Mouse (Mus musculus): ENCODE data around the gene Psmc3. TPM values are rescaled to one million over a fixed set of nuclear protein-coding genes. Genes with fewer than 3 reads are reported as not detected.

Psmc3 gene
- polyA plus RNA-seq, 1 experiment from 2014 or later: 282 TPM

DNA sequence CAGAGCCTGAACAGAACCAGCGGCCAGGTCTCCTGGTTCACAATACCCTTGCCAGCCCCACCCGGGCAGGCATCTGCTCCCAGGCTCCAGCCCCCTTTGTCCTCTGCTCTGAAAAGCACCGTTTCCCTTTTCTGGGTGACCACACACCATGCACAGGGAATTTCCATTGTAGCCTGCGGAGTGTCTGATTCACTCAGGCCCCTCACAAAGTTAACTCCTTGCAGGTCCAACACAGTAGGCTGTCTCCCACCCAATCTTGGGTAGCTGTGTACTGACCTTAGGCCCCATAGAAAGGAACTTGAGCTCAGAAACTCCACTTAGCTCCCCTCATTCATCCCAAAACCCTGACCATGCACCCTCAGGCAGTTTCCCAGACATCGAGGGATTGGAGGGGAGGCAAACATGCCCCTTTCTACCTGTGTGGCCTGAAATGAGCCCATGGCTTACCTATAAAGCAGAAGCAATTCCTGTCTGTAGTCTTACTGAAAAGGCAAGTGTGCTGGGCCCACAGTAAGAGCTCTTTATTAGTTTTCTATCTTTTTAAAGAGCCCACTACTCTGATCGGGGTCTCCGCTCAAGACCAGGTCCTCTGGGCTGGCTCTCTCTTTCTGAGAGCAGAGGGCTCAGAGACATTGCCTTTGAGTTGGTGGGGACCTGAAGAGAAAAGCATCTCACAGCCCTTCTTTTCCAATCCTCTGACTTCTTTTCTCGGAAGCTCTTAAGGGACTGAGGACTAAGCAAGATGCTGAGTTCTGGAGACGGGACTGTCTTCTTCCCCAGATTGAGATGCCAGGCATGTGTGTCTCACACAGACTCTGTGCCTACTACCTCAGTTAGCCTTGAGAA, 32.8 kb downstream of the Psmc3 start:
- H3K4me3 ChIP-seq: no peak overlapping the region
- H3K27me3 ChIP-seq: no peaks in the 10 kb centered on the region
- no peaks in the 10 kb centered on the region for H3K9me3 ChIP-seq (replicated peaks)
- no peaks in the 10 kb centered on the region for H3K4me1 ChIP-seq
- H3K4me2 ChIP-seq (replicated peaks): no peak overlapping the region
- H3K27ac ChIP-seq: no peak overlapping the region
- ATAC-seq (ENCODE audit: low FRiP score): no peak
- no peaks in the 10 kb centered on the region for H3K36me3 ChIP-seq
- WGBS: 57% methylated on average over 9 of the region's 9 CpGs
- H3K9ac ChIP-seq: no peak overlapping the region

DNA sequence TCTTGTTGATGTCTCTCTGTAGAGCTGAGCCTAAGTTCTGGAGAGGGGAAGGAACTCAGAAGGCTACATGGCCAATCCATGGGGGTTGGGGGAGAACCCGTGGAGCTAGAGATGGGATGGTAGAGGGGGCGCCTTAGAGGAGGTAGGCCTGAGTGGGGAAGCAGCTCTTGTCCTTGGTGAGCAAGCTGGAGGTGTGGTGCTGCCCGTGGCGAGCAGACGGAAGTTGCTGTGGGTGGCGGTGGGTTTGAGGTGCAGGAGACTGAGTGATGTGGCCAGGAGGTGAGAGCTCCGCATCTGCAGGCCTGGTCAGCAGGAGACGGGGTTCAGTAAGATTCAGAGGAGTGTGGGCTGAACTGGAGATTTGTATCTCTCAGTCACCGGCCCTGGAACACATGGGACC, 33.6 kb downstream of the Psmc3 start:
- Histone ChIP-seq H3K9ac (no peak overlapping the region), H3K9me3 (replicated peaks) (no peaks in the 10 kb centered on the region), H3K27ac (no peak overlapping the region), H3K27me3 (no peaks in the 10 kb centered on the region), H3K4me2 (replicated peaks) (no peak overlapping the region), H3K4me3 (no peak overlapping the region), H3K36me3 (no peaks in the 10 kb centered on the region), H3K4me1 (no peaks in the 10 kb centered on the region)
- WGBS: 88% methylated on average over 9 of the region's 9 CpGs
- no peak for ATAC-seq (ENCODE audit: low FRiP score)

DNA sequence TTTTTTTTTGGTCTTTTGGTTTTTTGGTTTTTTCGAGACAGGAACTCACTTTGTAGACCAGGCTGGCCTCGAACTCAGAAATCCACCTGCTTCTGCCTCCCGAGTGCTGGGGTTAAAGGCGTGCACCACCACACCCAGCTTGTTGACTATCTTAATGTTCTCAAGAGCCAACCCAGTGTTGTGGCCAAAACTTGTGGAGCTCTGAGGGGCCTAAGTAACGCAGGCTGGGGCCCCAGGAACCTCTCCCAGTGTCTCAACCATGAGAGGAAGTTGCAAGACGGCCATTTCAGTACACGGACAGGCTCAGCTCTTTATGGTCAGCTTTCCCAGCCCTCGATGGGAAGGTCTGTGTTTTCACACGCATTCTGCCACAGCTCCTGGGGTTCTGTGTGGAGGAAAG, 35.2 kb downstream of the Psmc3 start:
- H3K9ac ChIP-seq: no peak overlapping the region
- no peak overlapping the region for H3K4me2 ChIP-seq (replicated peaks)
- H3K27me3 ChIP-seq: no peaks in the 10 kb centered on the region
- H3K4me1 ChIP-seq: no peaks in the 10 kb centered on the region
- H3K4me3 ChIP-seq: no peak overlapping the region
- ATAC-seq (ENCODE audit: low FRiP score): no peak
- H3K27ac ChIP-seq: no peak overlapping the region
- 83% methylated on average over 9 of the region's 9 CpGs for WGBS
- H3K36me3 ChIP-seq: no peaks in the 10 kb centered on the region
- no peaks in the 10 kb centered on the region for H3K9me3 ChIP-seq (replicated peaks)

DNA sequence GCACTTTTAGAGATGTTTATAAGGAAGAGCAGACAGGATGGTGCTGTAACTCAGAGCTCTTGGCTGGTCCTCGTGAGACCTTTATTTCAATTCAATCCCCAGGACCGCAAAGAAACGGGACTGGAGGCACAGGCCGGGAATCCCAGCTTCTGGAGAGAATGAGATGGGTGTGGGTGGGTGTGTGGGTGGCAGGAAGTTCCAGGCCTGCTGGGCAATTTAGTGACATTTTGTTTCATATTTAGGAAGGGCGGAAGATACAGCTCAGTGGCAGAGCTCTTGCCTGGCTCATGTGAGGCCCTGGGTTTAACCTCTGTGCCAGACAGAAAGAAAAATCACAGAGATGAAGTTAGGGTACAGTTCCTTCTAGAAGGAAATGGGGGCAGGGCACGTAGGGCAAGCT, 36.4 kb downstream of the Psmc3 start:
- H3K9me3 ChIP-seq (replicated peaks): no peaks in the 10 kb centered on the region
- H3K4me3 ChIP-seq: no peak overlapping the region
- no peaks in the 10 kb centered on the region for H3K36me3 ChIP-seq
- no peak overlapping the region for H3K27ac ChIP-seq
- 84% methylated on average over 6 of the region's 6 CpGs for WGBS
- H3K4me2 ChIP-seq (replicated peaks): no peak overlapping the region
- no peaks in the 10 kb centered on the region for H3K27me3 ChIP-seq
- ATAC-seq (ENCODE audit: low FRiP score): no peak
- no peak overlapping the region for H3K9ac ChIP-seq
- no peaks in the 10 kb centered on the region for H3K4me1 ChIP-seq

DNA sequence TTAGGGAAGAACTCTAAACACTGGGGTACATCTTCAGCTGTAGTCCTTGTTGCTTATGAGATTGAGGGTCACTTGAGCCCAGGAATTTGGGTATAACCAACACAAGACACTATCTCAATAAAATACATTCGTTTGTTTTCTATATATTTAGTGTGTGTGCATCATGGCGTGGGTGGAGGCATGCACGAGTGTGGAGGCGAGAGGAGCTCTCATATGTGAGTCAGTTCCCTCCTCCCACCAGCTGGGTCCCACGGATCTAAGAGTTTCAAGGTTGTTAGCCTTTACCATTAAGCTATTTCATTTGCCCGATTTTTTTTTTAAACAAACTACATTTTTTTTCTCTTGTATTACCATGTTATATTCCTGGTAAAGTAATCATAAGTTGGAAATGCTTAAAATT, 37.0 kb downstream of the Psmc3 start:
- ATAC-seq (ENCODE audit: low FRiP score): no peak
- H3K36me3 ChIP-seq: no peaks in the 10 kb centered on the region
- H3K9ac ChIP-seq: no peak overlapping the region
- 76% methylated on average over 6 of the region's 6 CpGs for WGBS
- H3K4me3 ChIP-seq: no peak overlapping the region
- H3K4me1 ChIP-seq: no peaks in the 10 kb centered on the region
- no peak overlapping the region for H3K4me2 ChIP-seq (replicated peaks)
- H3K27ac ChIP-seq: no peak overlapping the region
- H3K27me3 ChIP-seq: no peaks in the 10 kb centered on the region
- no peaks in the 10 kb centered on the region for H3K9me3 ChIP-seq (replicated peaks)

DNA sequence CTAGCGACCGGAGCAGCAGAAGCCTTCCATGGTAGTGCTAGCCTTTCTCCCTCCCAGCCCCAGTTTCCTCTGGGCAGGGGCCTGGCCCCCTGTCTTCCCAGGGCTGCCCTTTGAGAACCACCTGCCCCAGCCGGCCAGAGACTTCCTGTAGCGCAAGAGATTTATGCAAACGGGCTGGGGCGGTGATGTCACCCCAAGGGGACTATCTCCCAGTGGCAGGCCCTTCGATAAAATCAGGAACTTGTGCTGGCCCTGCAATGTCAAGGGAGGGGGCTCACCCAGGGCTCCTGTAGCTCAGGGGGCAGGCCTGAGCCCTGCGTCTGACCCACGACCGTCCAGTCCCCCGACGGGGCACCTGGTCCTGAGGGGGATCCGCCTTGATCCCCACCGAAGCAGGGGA, 42.7 kb downstream of the Psmc3 start:
- Histone ChIP-seq H3K9me3 (replicated peaks) (no peaks in the 10 kb centered on the region), H3K27ac (no peak overlapping the region), H3K36me3 (no peaks in the 10 kb centered on the region), H3K4me2 (replicated peaks) (no peak overlapping the region), H3K27me3 (no peaks in the 10 kb centered on the region), H3K9ac (no peak overlapping the region), H3K4me3 (no peak overlapping the region), H3K4me1 (no peaks in the 10 kb centered on the region)
- no peak for ATAC-seq (ENCODE audit: low FRiP score)
- WGBS: 72% methylated on average over 14 of the region's 14 CpGs

DNA sequence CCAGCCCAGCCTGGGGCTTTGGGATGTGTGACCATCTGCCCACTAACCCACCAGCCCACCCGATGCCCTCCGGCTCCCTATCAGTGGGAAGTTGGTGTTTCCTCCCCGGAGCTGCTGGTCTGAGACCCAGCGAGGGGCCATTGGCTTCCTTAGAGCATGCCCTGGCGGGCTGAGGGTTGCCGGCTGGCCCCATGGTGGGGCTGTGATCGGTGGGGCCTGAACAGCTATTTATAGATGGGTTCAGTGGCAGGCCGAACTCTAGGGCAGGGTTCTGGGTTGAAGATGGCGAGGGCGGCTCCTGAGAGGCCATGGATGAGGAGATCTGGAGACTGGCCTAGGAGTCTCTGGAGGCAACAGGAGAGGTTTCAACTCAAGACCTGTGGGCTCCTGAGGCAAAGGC, 43.2 kb downstream of the Psmc3 start:
- Histone ChIP-seq H3K4me2 (replicated peaks) (no peak overlapping the region), H3K36me3 (no peaks in the 10 kb centered on the region), H3K4me1 (no peaks in the 10 kb centered on the region), H3K9me3 (replicated peaks) (no peaks in the 10 kb centered on the region), H3K4me3 (no peak overlapping the region), H3K27ac (no peak overlapping the region), H3K27me3 (no peaks in the 10 kb centered on the region), H3K9ac (no peak overlapping the region)
- no peak for ATAC-seq (ENCODE audit: low FRiP score)
- WGBS: 80% methylated on average over 10 of the region's 10 CpGs

DNA sequence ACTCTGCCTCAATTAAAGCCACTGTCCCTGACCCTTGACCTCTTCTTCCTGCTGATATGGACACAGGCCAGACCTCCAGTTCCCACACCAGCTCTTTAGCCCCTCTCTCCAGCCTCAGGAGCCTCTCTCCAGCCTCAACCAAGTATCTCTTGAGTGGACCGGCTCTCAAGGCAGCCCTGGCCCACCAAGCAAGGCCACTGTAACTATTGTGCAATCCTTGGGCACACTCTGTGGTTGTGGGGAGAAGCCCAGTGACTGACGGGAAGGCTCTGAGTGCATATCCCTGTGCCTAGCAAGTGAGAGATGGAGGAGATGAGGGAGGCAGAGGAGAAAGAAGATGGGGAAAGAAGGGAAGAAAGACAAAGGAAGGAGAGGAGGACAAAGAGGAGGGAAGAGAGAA, 44.3 kb downstream of the Psmc3 start:
- Histone ChIP-seq H3K27ac (no peak overlapping the region), H3K9me3 (replicated peaks) (no peaks in the 10 kb centered on the region), H3K4me2 (replicated peaks) (no peak overlapping the region), H3K4me1 (no peaks in the 10 kb centered on the region), H3K9ac (no peak overlapping the region), H3K27me3 (no peaks in the 10 kb centered on the region), H3K4me3 (no peak overlapping the region), H3K36me3 (no peaks in the 10 kb centered on the region)
- 87% methylated on average over 2 of the region's 2 CpGs for WGBS
- ATAC-seq (ENCODE audit: low FRiP score): no peak

DNA sequence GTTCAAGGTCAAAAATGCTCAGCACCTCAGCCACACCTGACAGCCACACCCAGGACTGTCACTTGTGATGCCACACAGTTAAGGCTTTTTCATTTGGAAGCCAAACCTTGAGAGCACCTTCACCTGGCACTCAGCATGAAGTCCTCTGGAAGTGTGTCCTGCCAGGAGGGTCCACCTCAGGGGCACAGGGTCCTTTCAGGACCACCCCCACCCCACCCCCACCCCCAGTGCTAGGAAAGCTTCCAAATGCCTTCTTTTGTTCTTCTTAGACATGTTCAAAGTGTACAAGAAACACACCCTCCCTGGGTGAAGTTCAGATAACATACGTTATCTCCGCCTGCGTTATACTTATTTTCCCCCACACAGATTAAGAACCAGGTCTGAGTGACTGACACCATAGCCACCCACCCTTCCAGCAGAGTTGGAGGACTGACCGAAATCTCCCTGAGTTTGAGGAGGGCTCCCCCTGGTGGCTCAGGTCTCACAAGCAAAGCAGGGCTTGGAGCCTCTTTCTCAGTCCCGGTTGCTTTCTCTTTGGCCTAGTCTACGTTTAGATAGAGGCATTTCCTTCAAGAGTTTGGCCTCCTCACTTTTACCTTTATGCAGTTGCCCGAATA, 47.4 kb downstream of the Psmc3 start:
- H3K27me3 ChIP-seq: no peaks in the 10 kb centered on the region
- peak; percentile 73; the same call in 1 of the 2 replicates for ATAC-seq (ENCODE audit: low FRiP score)
- no peaks in the 10 kb centered on the region for H3K36me3 ChIP-seq
- H3K4me3 ChIP-seq: no peak overlapping the region
- WGBS: 20% methylated on average over 7 of the region's 7 CpGs
- H3K4me1 ChIP-seq: no peaks in the 10 kb centered on the region
- no peak overlapping the region for H3K4me2 ChIP-seq (replicated peaks)
- no peak overlapping the region for H3K9ac ChIP-seq
- no peaks in the 10 kb centered on the region for H3K9me3 ChIP-seq (replicated peaks)
- H3K27ac ChIP-seq: no peak overlapping the region

DNA sequence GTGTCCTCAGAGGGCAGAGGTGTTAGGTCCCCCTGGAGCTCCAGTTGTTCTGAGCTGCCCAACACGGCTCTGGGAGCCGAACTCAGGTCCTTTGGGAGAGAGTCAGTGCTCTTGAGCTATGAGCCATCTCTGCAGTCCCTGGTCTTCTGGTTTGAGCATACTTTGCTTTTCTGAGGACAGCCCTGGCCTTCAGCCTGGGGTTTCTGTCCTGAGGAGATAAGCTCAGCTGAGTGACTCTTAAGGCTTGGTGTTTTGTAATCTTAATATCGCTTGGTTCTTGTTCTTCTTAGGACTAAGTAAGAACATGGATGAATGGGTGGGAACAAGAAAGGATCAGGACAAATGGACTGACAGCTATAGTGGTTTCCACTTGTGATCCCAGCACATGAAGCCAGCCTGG, 54.3 kb downstream of the Psmc3 start:
- WGBS: 91% methylated on average over 3 of the region's 3 CpGs
- ATAC-seq (ENCODE audit: low FRiP score): no peak
- no peaks in the 10 kb centered on the region for H3K9me3 ChIP-seq (replicated peaks)
- no peak overlapping the region for H3K27ac ChIP-seq
- no peaks in the 10 kb centered on the region for H3K27me3 ChIP-seq
- H3K4me1 ChIP-seq: no peaks in the 10 kb centered on the region
- no peak overlapping the region for H3K9ac ChIP-seq
- no peaks in the 10 kb centered on the region for H3K36me3 ChIP-seq
- no peak overlapping the region for H3K4me3 ChIP-seq
- no peak overlapping the region for H3K4me2 ChIP-seq (replicated peaks)

DNA sequence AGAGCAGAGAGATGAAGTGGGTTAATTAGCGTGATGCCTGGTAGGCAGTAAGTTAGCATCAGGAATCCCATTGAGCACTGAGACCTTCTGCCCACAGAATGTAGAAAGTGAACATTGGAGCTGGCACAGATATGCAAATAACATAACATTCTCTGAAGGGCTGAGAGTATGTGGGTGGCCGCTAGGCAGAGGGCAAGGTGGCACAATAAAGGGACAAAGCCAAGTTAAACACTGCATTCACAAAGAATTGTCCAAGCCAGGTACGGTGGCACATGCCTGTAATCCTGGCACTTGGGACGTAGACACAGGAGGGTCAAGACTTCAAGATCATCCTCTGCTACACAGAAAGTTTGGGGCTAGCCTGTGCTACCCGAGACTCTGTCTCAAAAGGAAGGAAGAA, 55.4 kb downstream of the Psmc3 start:
- H3K4me2 ChIP-seq (replicated peaks): no peak overlapping the region
- H3K9ac ChIP-seq: no peak overlapping the region
- no peak overlapping the region for H3K27ac ChIP-seq
- H3K36me3 ChIP-seq: no peaks in the 10 kb centered on the region
- H3K4me3 ChIP-seq: no peak overlapping the region
- H3K4me1 ChIP-seq: no peaks in the 10 kb centered on the region
- H3K9me3 ChIP-seq (replicated peaks): no peaks in the 10 kb centered on the region
- no peak for ATAC-seq (ENCODE audit: low FRiP score)
- WGBS: 91% methylated on average over 5 of the region's 5 CpGs
- no peaks in the 10 kb centered on the region for H3K27me3 ChIP-seq

DNA sequence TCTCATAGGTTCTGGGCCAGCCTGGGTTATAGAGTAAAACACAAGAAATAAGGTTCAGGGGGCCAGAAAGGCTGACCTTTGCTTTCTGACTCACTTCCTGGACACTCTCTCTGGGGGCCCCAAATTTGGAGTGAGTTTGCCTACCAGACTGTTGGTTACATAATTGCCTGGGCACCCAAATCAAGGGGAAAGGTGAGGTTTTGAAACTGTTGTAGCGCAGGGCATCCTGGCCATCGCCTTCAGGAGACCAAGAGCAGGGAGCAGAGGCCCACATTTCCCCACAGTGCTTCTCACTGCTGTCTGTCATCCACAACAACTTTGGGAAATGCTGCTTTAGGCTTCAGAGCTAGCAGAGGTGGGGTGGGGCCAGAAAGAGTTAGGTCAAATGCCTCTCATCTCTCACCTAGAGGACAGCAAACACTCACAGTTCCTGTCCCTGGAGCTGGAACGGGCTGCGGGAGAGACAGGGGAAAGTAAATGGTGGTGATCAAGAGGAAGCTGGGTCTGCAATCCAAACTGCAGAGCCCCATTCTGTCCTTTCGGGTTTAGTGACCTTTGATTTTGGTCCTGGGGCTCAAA, 56.1 kb downstream of the Psmc3 start:
- Histone ChIP-seq H3K9me3 (replicated peaks) (no peaks in the 10 kb centered on the region), H3K36me3 (no peaks in the 10 kb centered on the region), H3K9ac (no peak overlapping the region), H3K4me2 (replicated peaks) (no peak overlapping the region), H3K4me1 (no peaks in the 10 kb centered on the region), H3K27ac (no peak overlapping the region), H3K27me3 (no peaks in the 10 kb centered on the region), H3K4me3 (no peak overlapping the region)
- ATAC-seq (ENCODE audit: low FRiP score): no peak
- 94% methylated on average over 5 of the region's 5 CpGs for WGBS

DNA sequence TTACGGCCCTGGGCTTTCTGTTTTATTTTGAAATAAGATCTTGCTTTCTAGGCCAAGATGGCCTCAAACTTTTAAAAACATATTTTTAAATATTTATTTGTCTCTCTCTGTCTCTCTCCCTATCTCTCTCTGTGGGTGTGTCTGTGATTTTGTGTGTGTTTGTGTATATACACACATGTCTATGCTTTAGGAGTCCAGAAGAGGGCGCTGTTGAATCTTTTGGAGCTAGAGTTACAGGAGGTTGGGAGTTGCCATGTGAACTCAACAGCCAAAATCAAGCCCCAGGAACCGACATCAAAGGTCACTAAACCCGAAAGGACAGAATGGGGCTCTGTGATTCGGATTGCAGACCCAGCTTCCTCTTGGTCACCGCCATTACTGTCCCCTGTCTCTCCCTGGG, 56.6 kb downstream of the Psmc3 start:
- H3K36me3 ChIP-seq: no peaks in the 10 kb centered on the region
- 78% methylated on average over 6 of the region's 6 CpGs for WGBS
- no peak overlapping the region for H3K4me2 ChIP-seq (replicated peaks)
- no peaks in the 10 kb centered on the region for H3K27me3 ChIP-seq
- H3K9ac ChIP-seq: no peak overlapping the region
- H3K4me1 ChIP-seq: peaks cover 3% of the 10 kb centered on the region
- no peak overlapping the region for H3K27ac ChIP-seq
- no peak for ATAC-seq (ENCODE audit: low FRiP score)
- H3K4me3 ChIP-seq: no peak overlapping the region
- no peaks in the 10 kb centered on the region for H3K9me3 ChIP-seq (replicated peaks)

Measured in hindbrain, embryonic 12.5 days (tissue).